Mouse (Mus musculus): ENCODE results near the gene Akap14.
"Not testable (repeated sequence)": the region's sequence is repeated elsewhere in the genome, so short reads cannot be mapped to it uniquely, and the experiment has no call there.

Gene Akap14

GRCm38 (mm10) chrX:37168742-37169141, at the start of gene Akap14:
Gene Akap14 (minus strand): TSS chrX:37168842.
- in situ Hi-C loops (cut with MboI; ENCODE audit: low sequenced_read_pairs), result no loop called here

GRCm38 (mm10) chrX:37210941-37211340, 42.3 kb upstream of the Akap14 start, which contains the start of gene Gm9:
Gene Gm9 (minus strand): TSS chrX:37211041.
- in situ Hi-C loops (cut with MboI; ENCODE audit: low sequenced_read_pairs), result no loop called here

DNA sequence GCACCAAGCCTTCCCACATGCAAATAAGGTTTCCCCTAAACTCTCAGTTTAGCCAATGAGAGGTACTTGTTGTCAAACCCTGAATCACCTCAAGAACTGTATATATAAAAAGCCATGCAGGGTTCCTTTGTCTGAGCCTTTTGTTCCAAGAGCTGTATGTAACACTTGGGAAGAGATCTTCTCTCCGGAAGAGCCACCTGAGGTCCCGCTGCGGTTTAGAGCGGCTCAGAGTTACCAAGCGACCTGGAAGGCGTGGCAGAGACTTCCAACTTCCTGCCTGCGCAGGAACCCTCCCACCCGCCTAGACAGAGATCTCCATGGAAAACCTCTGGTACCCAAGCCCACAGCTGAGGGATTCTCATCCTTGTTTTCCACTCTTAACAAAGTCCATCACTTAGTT, 30.0 kb upstream of the Akap14 start:
- in situ Hi-C loops (cut with MboI; ENCODE audit: low sequenced_read_pairs), result no loop called here

- in situ Hi-C loops (cut with MboI; ENCODE audit: low sequenced_read_pairs), result no loop called here
These were observed 23.2 kb upstream of the Akap14 start for GRCm38 (mm10) chrX:37191744-37192379.

- in situ Hi-C loops (cut with MboI; ENCODE audit: low sequenced_read_pairs), result no loop called here
These were observed 22.6 kb upstream of the Akap14 start, which contains the start of the genes Ndufa1 and Rnf113a1 for GRCm38 (mm10) chrX:37191105-37191743. Gene Ndufa1 (minus strand): TSS chrX:37191163. Gene Rnf113a1 (plus strand): TSS chrX:37191245.

GRCm38 (mm10) chrX:37190755-37191104, 22.1 kb upstream of the Akap14 start:
- in situ Hi-C loops (cut with MboI; ENCODE audit: low sequenced_read_pairs), result no loop called here

GRCm38 (mm10) chrX:37184401-37184800, 15.8 kb upstream of the Akap14 start:
- in situ Hi-C loops (cut with MboI; ENCODE audit: low sequenced_read_pairs), result not testable (repeated sequence)

- in situ Hi-C loops (cut with MboI; ENCODE audit: low sequenced_read_pairs), result no loop called here
These were observed 1.6 kb downstream of the Akap14 start for GRCm38 (mm10) chrX:37167085-37167484.

DNA sequence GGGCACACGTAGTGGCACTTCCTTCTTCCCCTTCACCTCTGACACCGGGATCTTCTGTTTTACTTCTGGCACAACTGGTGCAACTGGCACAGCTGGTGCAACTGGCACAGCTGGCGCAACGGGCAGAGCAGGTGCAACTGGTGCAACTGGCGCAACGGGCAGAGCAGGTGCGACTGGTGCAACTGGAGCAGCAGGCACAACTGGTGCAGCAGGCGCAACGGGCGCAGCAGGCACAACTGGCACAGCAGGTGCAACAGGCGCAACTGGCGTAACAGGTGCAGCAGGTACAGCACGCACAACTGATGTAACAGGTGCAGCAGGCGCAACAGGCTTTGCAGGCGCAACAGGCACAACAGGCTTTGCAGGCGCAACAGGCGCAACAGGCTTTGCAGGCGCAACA, 5.5 kb downstream of the Akap14 start:
- in situ Hi-C loops (cut with MboI; ENCODE audit: low sequenced_read_pairs), result no loop called here

DNA sequence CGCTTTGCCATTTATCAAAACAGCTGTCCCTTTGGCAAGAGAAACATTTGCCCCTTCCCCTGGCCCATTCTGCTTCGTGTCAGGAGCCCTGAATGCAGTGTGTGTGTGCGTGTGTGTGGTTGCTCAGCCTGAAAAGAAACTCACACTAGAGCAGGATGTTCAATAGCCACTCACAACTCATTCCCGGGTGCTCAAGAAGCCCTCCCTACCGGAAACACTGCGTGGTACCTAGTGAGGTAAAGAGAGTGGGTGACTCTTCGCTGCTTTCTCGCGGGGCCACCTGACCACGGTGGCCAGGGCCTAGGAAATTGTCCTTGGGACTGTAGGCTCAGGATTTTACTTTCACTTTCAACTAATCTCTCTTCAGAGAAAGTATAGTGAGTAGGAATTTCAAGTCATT, 7.5 kb downstream of the Akap14 start:
- in situ Hi-C loops (cut with MboI; ENCODE audit: low sequenced_read_pairs), result no loop called here

DNA sequence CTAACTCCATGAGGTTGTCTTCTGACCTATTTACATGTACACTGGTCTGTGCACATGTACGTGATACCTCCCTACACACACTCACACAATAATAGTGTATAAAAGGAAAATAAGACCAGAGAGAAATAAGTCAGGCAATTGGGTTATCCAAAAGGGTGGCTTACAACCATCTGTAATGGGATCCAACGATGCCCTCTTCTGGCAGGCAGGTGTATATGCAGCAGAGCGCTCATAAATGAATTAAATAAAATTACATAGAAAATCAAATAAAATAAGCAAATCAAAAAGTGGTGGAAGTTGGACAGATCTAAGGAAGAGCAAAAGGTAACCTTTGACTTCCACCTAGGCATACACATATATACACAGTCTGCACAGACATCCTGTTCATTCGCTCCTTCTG, 10.8 kb downstream of the Akap14 start:
- in situ Hi-C loops (cut with MboI; ENCODE audit: low sequenced_read_pairs), result no loop called here

- in situ Hi-C loops (cut with MboI; ENCODE audit: low sequenced_read_pairs), result no loop called here
These were observed 23.7 kb downstream of the Akap14 start for GRCm38 (mm10) chrX:37144954-37145353.

DNA sequence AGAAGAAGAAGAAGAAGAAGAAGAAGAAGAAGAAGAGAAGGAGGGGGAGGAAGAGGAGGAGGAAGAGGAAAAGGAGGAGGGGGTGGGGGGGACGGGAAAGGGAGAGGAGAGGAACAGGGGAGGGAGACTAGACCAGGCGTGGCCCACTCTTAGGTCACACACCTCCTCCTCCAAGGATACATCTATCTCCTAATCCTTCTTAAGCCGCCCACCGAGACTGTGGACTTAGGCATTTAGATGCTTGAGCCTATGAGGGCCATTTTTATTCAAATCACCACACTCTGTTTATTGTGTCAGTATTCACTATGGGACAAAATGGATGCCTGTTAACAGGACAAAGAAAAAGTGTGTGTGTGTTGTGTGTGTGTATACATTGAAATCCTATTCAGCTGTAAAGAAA, 24.1 kb downstream of the Akap14 start:
- in situ Hi-C loops (cut with MboI; ENCODE audit: low sequenced_read_pairs), result not testable (repeated sequence)

- in situ Hi-C loops (cut with MboI; ENCODE audit: low sequenced_read_pairs), result no loop called here
These were observed 26.9 kb downstream of the Akap14 start for GRCm38 (mm10) chrX:37141732-37142131.

DNA sequence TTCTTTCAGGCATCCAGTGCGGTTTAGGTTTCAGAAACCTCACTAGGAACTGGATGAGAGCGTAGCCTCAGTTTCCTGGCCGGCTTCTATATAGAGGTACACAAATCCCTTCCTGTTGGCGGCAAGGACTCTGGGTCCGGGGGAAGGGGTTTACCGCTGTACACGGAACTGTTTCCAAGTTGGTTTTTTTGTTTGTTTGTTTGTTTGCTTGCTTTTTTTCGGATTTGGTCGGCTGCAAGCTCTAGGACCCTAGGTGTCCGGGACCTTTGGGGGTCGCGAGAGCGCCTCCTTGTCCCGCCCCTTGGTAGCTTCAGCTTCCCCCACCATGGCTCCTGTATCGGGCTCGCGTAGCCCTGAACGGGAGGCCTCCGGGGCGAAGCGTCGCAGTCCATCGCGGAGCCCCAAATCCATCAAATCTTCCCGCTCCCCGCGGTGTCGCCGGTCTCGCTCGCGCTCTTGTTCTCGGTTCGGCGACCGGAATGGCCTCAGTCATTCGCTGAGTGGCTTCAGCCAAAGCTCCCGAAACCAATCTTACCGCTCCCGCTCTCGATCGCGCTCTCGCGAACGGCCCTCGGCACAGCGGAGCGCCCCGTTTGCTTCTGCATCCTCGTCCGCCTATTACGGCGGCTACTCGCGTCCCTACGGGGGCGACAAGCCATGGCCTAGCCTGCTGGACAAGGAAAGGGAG, 41.8 kb downstream of the Akap14 start, which contains the start of gene Nkap:
Gene Nkap, plus strand, starts transcription at position 125 of the 688 bp plus-strand sequence.
- in situ Hi-C loops (cut with MboI; ENCODE audit: low sequenced_read_pairs), result no loop called here

- in situ Hi-C loops (cut with MboI; ENCODE audit: low sequenced_read_pairs), result no loop called here
These were observed 43.1 kb downstream of the Akap14 start for GRCm38 (mm10) chrX:37125511-37125910.

DNA sequence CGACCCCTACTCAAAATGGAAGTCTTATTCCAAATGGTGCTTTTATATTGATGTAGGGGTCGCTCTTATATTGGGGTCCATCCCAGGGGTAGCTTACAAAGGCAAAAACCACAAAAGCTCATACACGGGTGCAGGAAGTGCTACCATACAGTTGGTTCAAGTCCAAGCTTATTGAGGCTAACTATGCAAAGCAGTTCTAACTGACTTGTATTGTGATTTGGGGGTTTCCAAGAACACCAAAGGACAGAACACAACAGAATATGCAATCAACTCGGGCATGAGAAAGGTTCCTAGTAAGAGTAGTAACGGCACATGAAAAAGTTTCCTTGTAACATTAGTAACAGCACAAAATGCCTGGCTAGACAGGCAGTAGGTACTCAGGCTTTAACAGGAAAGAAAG, 48.4 kb downstream of the Akap14 start:
- in situ Hi-C loops (cut with MboI; ENCODE audit: low sequenced_read_pairs), result no loop called here

DNA sequence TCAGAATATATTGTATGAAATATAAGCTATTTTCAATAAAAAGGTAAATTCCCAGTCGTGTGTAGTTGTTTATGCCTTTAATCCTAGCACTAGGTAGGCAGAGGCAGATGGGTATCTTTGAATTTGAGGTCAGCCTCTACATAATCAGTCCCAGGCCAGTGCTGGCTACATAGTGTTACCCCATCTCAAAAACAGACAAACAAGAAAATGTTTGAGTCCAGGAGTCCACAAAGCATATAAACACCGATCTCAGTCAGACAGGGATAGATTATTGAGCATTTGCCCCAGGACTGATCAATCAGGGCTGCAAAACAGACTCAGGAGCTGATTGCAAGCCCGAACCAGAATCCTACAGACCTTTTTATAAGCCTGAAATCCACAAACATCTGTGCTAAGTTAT, 49.1 kb downstream of the Akap14 start:
- in situ Hi-C loops (cut with MboI; ENCODE audit: low sequenced_read_pairs), result no loop called here

DNA sequence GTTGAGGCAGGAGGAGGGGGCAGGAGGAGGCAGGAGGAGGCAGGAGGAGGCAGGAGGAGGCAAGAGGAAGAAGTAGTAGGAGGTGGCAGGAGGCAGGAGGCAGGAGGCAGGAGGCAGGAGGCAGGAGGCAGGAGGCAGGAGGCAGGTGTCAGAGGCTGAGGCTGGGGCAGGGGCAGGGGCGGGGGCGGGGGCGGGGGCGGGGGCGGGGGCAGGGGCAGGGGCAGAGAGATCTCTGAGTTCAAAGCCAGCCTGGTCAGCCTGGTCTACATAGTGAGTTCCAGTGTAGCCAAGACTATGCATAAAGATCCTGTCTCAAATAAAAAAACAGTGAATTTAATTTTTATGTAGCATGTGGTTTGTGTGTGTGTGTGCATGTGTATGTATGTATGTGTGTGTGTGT, 51.6 kb downstream of the Akap14 start:
- in situ Hi-C loops (cut with MboI; ENCODE audit: low sequenced_read_pairs), result no loop called here

DNA sequence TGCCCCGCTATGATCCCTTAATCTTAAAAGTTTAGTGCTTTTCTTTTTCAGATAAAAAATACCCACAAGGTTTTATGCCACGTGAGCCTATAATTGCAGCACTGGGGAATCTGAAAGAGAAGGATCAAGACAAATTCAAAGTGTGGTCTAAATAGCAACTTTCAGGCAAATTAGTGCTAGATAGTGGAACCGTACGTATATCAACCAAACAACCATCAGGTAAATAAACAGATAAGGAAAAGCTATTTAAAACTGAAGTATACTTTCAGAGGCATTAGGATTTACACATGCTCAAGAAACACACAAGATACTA, 57.8 kb downstream of the Akap14 start:
- in situ Hi-C loops (cut with MboI; ENCODE audit: low sequenced_read_pairs), result no loop called here

GRCm38 (mm10) chrX:37110193-37110880, 58.3 kb downstream of the Akap14 start, which contains the start of gene Upf3b:
Gene Upf3b (minus strand): TSS chrX:37110322.
- in situ Hi-C loops (cut with MboI; ENCODE audit: low sequenced_read_pairs), result no loop called here
